7 mouse cellular contexts compared by ENCODE assay signal in the genomic region with DNA sequence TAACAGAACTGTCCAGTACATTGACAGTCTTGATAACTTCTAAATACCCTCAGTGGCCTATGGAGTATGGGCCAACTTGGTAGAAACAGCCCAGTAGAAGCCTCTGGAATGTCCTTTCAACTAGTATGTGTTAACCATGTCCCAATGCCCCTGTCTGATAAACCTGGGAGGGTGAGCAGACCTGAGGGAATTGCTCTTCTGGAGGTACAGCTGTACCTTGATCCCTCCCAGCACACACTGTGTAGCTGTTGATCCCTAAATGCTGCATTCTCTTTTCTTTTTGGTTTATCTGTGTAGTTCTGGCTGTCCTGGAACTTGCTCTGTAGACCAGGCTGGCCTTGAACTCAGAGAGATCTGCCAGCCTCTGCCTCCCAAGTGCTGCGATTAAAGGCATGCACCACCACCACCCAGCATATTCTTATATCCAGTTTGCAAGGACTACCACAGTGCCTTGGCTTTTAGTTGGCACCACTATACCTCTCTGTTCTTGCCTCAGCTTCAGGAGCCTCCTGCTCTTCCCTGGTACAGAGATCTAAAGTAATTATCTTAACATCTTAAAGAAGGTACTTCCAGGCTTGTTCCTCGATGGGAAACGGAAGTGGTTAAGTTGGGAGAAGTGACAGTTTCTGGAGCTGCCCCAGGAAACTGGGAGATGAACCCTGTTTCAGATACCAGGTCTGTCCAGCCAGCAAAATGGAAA. TPM values are rescaled to one million over a fixed set of nuclear protein-coding genes. Genes with fewer than 3 reads are reported as not detected.
DNase-seq lines count a peak whose midpoint lies in the region; ATAC-seq lines count a peak whose summit lies in the region.

No protein-coding gene starts in this region.

- H3K27me3 ChIP-seq in kidney, embryonic 15.5 days = no peaks in the 10 kb centered on the region
- no peaks in the 10 kb centered on the region for H3K27me3 ChIP-seq in embryonic facial prominence, embryonic 11.5 days (ENCODE audit: control insufficient read depth, insufficient read depth, low read length)
- no peaks in the 10 kb centered on the region for H3K27me3 ChIP-seq in hindbrain, embryonic 11.5 days (ENCODE audit: control insufficient read depth, insufficient read depth, low read length)
- H3K27me3 ChIP-seq in midbrain, embryonic 12.5 days = no peaks in the 10 kb centered on the region

- no peak for DNase-seq in kidney, postnatal 4 days
- DNase-seq in embryonic facial prominence, embryonic 11.5 days (ENCODE audit: low spot score) = no peak
- DNase-seq in hindbrain, embryonic 11.5 days (ENCODE audit: low spot score) = no peak
- DNase-seq in retina, postnatal 1 day = no peak

- peaks cover 15% of the 10 kb centered on the region for H3K4me1 ChIP-seq in kidney, embryonic 15.5 days
- H3K4me1 ChIP-seq in embryonic facial prominence, embryonic 11.5 days (ENCODE audit: control insufficient read depth, insufficient read depth, low read length) = 0 out of 2 replicates have a peak, but pooled peaks cover 3% of the 10 kb centered on the region
- no peaks in the 10 kb centered on the region; the same call in 1 of the 2 replicates for H3K4me1 ChIP-seq in hindbrain, embryonic 11.5 days (replicated peaks; ENCODE audit: control insufficient read depth, insufficient read depth, low read length)
- H3K4me1 ChIP-seq in midbrain, embryonic 12.5 days = peaks cover 13% of the 10 kb centered on the region

- H3K9me3 ChIP-seq in kidney, embryonic 15.5 days (replicated peaks) = no peaks in the 10 kb centered on the region
- H3K9me3 ChIP-seq in embryonic facial prominence, embryonic 11.5 days (replicated peaks; ENCODE audit: control insufficient read depth, low read length) = no peaks in the 10 kb centered on the region
- H3K9me3 ChIP-seq in hindbrain, embryonic 11.5 days (ENCODE audit: control insufficient read depth, low read length) = no peaks in the 10 kb centered on the region
- H3K9me3 ChIP-seq in midbrain, embryonic 12.5 days = no peaks in the 10 kb centered on the region

- H3K27ac ChIP-seq in kidney, embryonic 15.5 days = peak overlapping the region; percentile 98; the same call in 1 of the 2 replicates
- H3K27ac ChIP-seq in embryonic facial prominence, embryonic 11.5 days (replicated peaks; ENCODE audit: low read depth, low read length) = no peak overlapping the region
- H3K27ac ChIP-seq in hindbrain, embryonic 11.5 days (ENCODE audit: low read depth, low read length) = no peak overlapping the region
- H3K27ac ChIP-seq in midbrain, embryonic 12.5 days (replicated peaks) = peak overlapping the region; percentile 93

- H3K36me3 ChIP-seq in kidney, embryonic 15.5 days = peaks cover 28% of the 10 kb centered on the region
- H3K36me3 ChIP-seq in embryonic facial prominence, embryonic 11.5 days (replicated peaks; ENCODE audit: control insufficient read depth, insufficient read depth, low read depth, low read length) = no peaks in the 10 kb centered on the region
- H3K36me3 ChIP-seq in hindbrain, embryonic 11.5 days (ENCODE audit: control insufficient read depth, insufficient read depth, low read length) = peaks cover 5% of the 10 kb centered on the region; the same call in 1 of the 2 replicates
- peaks cover 22% of the 10 kb centered on the region for H3K36me3 ChIP-seq in midbrain, embryonic 12.5 days

- 0 out of 2 replicates have a peak overlapping the region, but pooled peaks have one; percentile 70 for H3K4me2 ChIP-seq in kidney, embryonic 15.5 days
- H3K4me2 ChIP-seq in embryonic facial prominence, embryonic 11.5 days (ENCODE audit: low read depth, low read length) = no peak overlapping the region
- no peak overlapping the region for H3K4me2 ChIP-seq in hindbrain, embryonic 11.5 days (replicated peaks; ENCODE audit: low read depth, low read length)
- no peak overlapping the region; the same call in 1 of the 2 replicates for H3K4me2 ChIP-seq in midbrain, embryonic 12.5 days (replicated peaks)

- WGBS in kidney, embryonic 15.5 days = 76% methylated on average over 3 of the region's 3 CpGs
- WGBS in embryonic facial prominence, embryonic 11.5 days = 82% methylated on average over 3 of the region's 3 CpGs
- 87% methylated on average over 3 of the region's 3 CpGs for WGBS in hindbrain, embryonic 11.5 days
- WGBS in midbrain, embryonic 12.5 days = 83% methylated on average over 3 of the region's 3 CpGs

- no peak overlapping the region for H3K9ac ChIP-seq in kidney, embryonic 15.5 days
- H3K9ac ChIP-seq in embryonic facial prominence, embryonic 11.5 days (replicated peaks; ENCODE audit: low read length) = peak overlapping the region; percentile 73
- H3K9ac ChIP-seq in hindbrain, embryonic 11.5 days (ENCODE audit: low read depth, low read length) = 0 out of 2 replicates have a peak overlapping the region, but pooled peaks have one; percentile 62
- no peak overlapping the region for H3K9ac ChIP-seq in midbrain, embryonic 12.5 days (replicated peaks)

- no peak for ATAC-seq in kidney, embryonic 15.5 days (replicated peaks; ENCODE audit: low FRiP score)
- ATAC-seq in embryonic facial prominence, embryonic 11.5 days (replicated peaks; ENCODE audit: insufficient number of reproducible peaks, low FRiP score, low TSS enrichment, low read depth) = no peak
- ATAC-seq in hindbrain, embryonic 11.5 days (ENCODE audit: low FRiP score) = no peak
- no peak for ATAC-seq in midbrain, embryonic 12.5 days (ENCODE audit: low FRiP score, low read depth)
- ATAC-seq in megakaryocyte-erythroid progenitor cell, adult 5-6 weeks (replicated peaks; ENCODE audit: low FRiP score, low TSS enrichment, poor library complexity, severe bottlenecking) = no peak

- H3K4me3 ChIP-seq in kidney, embryonic 15.5 days (replicated peaks) = peak overlapping the region; percentile 63; the same call in 1 of the 2 replicates
- no peak overlapping the region for H3K4me3 ChIP-seq in embryonic facial prominence, embryonic 11.5 days (ENCODE audit: low read depth, low read length)
- H3K4me3 ChIP-seq in hindbrain, embryonic 11.5 days (ENCODE audit: low read depth, low read length) = no peak overlapping the region
- no peak overlapping the region for H3K4me3 ChIP-seq in midbrain, embryonic 12.5 days

RNA-seq across cellular contexts. Expression of a gene that starts 0.8 kb away (rescaled TPM):
- 14.1 and 16.5 TPM in 2 replicates for polyA plus RNA-seq in kidney, embryonic 15.5 days (2015; fragmentation: Nextera tagmentation; extraction: Ambion mirVana)
- polyA plus RNA-seq in embryonic facial prominence, embryonic 11.5 days (2014; fragmentation: Nextera tagmentation; extraction: Ambion mirVana) = 8.4 and 12.2 TPM in 2 replicates
- polyA plus RNA-seq in hindbrain, embryonic 11.5 days (2014; fragmentation: Nextera tagmentation; extraction: Ambion mirVana) = 9.5 and 11.9 TPM in 2 replicates
- 19.5 and 19.9 TPM in 2 replicates for polyA plus RNA-seq in midbrain, embryonic 12.5 days (2016; fragmentation: Nextera tagmentation; extraction: Ambion mirVana)
- total RNA-seq in megakaryocyte-erythroid progenitor cell, adult 5-6 weeks (2014; fragmentation: Nextera tagmentation) = 13.4 and 22.1 TPM in 2 replicates
- total RNA-seq in megakaryocyte-erythroid progenitor cell, adult 5-6 weeks (2017) = 18.1 and 21.8 TPM in 2 replicates

RNA-seq across cellular contexts. Expression of a gene that starts 20.2 kb away (rescaled TPM):
- 19.0 and 19.3 TPM in 2 replicates for polyA plus RNA-seq in kidney, embryonic 15.5 days (2015; fragmentation: Nextera tagmentation; extraction: Ambion mirVana)
- 18.1 and 20.6 TPM in 2 replicates for polyA plus RNA-seq in embryonic facial prominence, embryonic 11.5 days (2014; fragmentation: Nextera tagmentation; extraction: Ambion mirVana)
- 14.7 and 15.0 TPM in 2 replicates for polyA plus RNA-seq in hindbrain, embryonic 11.5 days (2014; fragmentation: Nextera tagmentation; extraction: Ambion mirVana)
- polyA plus RNA-seq in midbrain, embryonic 12.5 days (2016; fragmentation: Nextera tagmentation; extraction: Ambion mirVana) = 17.0 and 19.2 TPM in 2 replicates
- total RNA-seq in megakaryocyte-erythroid progenitor cell, adult 5-6 weeks (2014; fragmentation: Nextera tagmentation) = 17.9 and 18.0 TPM in 2 replicates
- 44.7 and 53.8 TPM in 2 replicates for total RNA-seq in megakaryocyte-erythroid progenitor cell, adult 5-6 weeks (2017)

RNA-seq across cellular contexts. Expression of a gene that starts 22.2 kb away (rescaled TPM):
- polyA plus RNA-seq in kidney, embryonic 15.5 days (2015; fragmentation: Nextera tagmentation; extraction: Ambion mirVana) = 251 and 258 TPM in 2 replicates
- 247 and 272 TPM in 2 replicates for polyA plus RNA-seq in embryonic facial prominence, embryonic 11.5 days (2014; fragmentation: Nextera tagmentation; extraction: Ambion mirVana)
- polyA plus RNA-seq in hindbrain, embryonic 11.5 days (2014; fragmentation: Nextera tagmentation; extraction: Ambion mirVana) = 221 and 230 TPM in 2 replicates
- 208 and 217 TPM in 2 replicates for polyA plus RNA-seq in midbrain, embryonic 12.5 days (2016; fragmentation: Nextera tagmentation; extraction: Ambion mirVana)
- 264 and 315 TPM in 2 replicates for total RNA-seq in megakaryocyte-erythroid progenitor cell, adult 5-6 weeks (2014; fragmentation: Nextera tagmentation)
- total RNA-seq in megakaryocyte-erythroid progenitor cell, adult 5-6 weeks (2017) = 217 and 254 TPM in 2 replicates

RNA-seq across cellular contexts. Expression of a gene that starts 37.2 kb away (rescaled TPM):
- polyA plus RNA-seq in kidney, embryonic 15.5 days (2015; fragmentation: Nextera tagmentation; extraction: Ambion mirVana) = 0.34 TPM in 1 of 2 replicates, not detected in the other
- polyA plus RNA-seq in embryonic facial prominence, embryonic 11.5 days (2014; fragmentation: Nextera tagmentation; extraction: Ambion mirVana) = not detected in 2 replicates
- not detected in 2 replicates for polyA plus RNA-seq in hindbrain, embryonic 11.5 days (2014; fragmentation: Nextera tagmentation; extraction: Ambion mirVana)
- polyA plus RNA-seq in midbrain, embryonic 12.5 days (2016; fragmentation: Nextera tagmentation; extraction: Ambion mirVana) = 0.08 TPM in 1 of 2 replicates, not detected in the other
- not detected in 2 replicates for total RNA-seq in megakaryocyte-erythroid progenitor cell, adult 5-6 weeks (2014; fragmentation: Nextera tagmentation)
- total RNA-seq in megakaryocyte-erythroid progenitor cell, adult 5-6 weeks (2017) = not detected in 2 replicates

Comparison
In these comparisons a context has a peak if more than half of its experiments do, and no peak if none do; other contexts are left out.
1. H3K27ac ChIP-seq: peak in kidney, embryonic 15.5 days (single experiment) and midbrain, embryonic 12.5 days (single experiment); none in embryonic facial prominence, embryonic 11.5 days (single experiment) and hindbrain, embryonic 11.5 days (single experiment).
2. H3K9ac ChIP-seq: peak in embryonic facial prominence, embryonic 11.5 days (single experiment) and hindbrain, embryonic 11.5 days (single experiment); none in kidney, embryonic 15.5 days (single experiment) and midbrain, embryonic 12.5 days (single experiment).